Mouse (Mus musculus) CD4-positive, CD25-positive, alpha-beta regulatory T cell, adult 4 months (primary cell): Measurements from ENCODE around the gene Sun2. TPM values are rescaled to one million over a fixed set of nuclear protein-coding genes. Genes with fewer than 3 reads are reported as not detected.

Experiments used
- ATAC-seq: one replicate; pipeline ENCODE4 v1.8.0; 2017
- polyA plus RNA-seq, 2 experiments: library from polyadenylated mRNA; unstranded; fragments of 100-300 nt; shearing (Covaris generic); gene quantifications; one replicate each; pipeline ENCODE4 v1.2.1; 2017

Gene Sun2
- 10 to 100 TPM; 12.8 to 20.2 TPM for polyA plus RNA-seq

- ATAC-seq: peak; percentile 61
Measured at GRCm38 (mm10) chr15:79741921-79742705, at the start of gene Sun2. Gene Sun2 (minus strand): TSS chr15:79742536.

GRCm38 (mm10) chr15:79791502-79791901, 49.2 kb upstream of the Sun2 start:
- no peak for ATAC-seq

GRCm38 (mm10) chr15:79790905-79791304, 48.6 kb upstream of the Sun2 start:
- ATAC-seq: no peak

- ATAC-seq: no peak
Measured at GRCm38 (mm10) chr15:79790111-79790510, 47.8 kb upstream of the Sun2 start.

- no peak for ATAC-seq
Measured at GRCm38 (mm10) chr15:79787815-79788214, 45.5 kb upstream of the Sun2 start.

DNA sequence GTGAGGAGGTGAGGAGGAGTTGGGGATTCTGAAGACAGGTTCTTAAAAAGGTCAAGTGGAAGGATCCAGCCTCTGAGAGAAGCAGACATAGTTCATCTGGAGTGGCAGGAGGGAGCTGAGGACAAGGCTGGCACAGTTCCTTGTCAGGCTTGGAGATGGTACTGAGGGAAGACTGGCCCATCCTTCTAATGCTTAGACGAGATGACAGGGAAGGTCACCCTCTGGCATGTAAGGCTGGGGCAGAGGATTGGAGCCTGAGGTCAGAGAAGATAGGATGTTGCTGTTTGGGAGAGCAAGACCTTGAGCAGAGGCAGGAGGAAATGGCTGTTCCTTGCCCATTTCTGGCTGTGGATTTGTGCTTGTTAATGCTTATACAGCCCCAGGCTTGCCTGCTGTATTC, 42.7 kb upstream of the Sun2 start:
- no peak for ATAC-seq

DNA sequence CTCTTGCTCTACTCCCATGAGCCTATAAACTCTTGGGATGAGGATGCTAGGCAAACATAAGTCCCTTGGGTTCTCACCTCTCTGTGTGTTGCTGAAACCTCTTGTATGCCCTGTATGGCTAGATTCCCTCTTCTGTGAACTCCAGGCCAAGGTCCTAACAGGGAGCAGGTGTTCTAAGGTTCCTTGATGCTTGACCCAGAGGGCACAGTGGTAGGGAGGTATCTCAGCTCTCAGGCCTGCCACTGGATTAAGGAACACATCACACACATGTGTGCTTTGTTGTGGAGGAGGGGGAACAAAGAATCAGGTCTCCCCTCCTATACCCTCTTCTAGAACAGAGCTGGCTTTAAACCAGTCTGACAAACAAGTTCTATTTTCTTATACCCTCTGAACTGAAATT, 35.4 kb upstream of the Sun2 start, which contains the start of gene Dnal4:
Gene Dnal4 (minus strand): TSS at position 101 of the 400 bp plus-strand sequence.
- no peak for ATAC-seq

GRCm38 (mm10) chr15:79775662-79776061, 33.3 kb upstream of the Sun2 start:
- ATAC-seq: no peak

DNA sequence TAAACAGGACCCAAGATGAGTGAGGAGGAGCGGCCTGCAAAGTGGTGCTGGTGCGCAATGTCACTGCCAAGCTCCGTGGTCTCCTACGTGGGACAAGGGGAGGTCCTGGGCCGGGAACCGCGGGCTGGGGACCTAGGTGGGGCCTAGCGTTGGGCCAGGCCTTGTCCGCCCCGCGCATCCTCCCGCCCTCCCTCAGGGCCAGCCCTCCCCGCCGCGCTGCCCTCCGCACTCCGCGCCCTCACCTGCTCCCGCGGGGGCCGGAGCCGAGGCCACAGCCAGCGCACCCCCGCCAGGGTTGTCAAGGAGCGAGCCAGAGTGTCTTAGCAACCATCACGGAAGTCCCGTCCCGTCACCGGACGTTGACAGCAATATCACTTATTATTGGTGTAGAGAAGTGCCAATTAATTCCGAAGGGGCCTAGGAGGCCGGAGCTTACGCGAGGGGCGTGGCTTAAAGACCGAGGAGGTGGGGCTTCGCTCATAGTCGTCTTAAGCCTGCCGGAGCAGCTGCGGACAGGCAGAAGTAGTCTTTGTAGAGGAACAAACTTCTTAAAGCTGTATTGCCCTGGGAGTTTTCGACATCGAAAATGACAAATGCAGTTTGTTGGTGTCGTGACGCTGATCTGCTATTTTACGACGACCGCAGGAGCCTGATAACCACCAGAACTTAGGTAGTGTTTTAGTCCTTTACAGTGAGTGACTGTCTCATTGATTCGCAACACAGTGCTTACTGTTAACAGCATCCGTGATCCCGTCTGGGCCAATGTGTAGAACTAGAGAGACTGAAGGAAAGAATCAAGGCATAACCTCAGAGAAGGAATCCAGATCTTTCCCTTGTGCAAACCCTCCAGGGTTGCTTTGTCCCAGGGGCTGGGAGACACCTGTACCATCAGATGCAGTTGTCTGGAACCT, 32.0 kb upstream of the Sun2 start:
- ATAC-seq: peak; percentile 99

GRCm38 (mm10) chr15:79770629-79771240, 28.4 kb upstream of the Sun2 start:
- no peak for ATAC-seq

DNA sequence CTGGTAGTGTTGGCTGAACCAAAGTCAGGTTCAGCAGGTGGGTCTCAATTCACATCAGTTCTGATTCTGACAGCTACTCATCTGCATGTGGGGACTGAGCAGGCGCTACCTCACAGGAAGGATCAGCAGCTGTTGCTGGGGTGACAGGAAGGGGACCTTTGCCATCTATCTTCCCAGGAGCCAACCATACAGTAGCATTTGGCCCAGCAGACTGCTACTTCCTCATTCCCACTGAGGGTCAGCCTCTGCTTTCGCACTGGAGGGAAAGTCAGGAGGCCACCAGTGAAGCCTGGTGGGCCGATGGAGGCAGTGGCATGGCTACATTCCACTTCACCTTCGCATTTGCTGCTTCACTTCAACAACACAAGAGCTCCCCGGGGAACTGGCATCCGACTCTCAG, 26.0 kb upstream of the Sun2 start:
- no peak for ATAC-seq

DNA sequence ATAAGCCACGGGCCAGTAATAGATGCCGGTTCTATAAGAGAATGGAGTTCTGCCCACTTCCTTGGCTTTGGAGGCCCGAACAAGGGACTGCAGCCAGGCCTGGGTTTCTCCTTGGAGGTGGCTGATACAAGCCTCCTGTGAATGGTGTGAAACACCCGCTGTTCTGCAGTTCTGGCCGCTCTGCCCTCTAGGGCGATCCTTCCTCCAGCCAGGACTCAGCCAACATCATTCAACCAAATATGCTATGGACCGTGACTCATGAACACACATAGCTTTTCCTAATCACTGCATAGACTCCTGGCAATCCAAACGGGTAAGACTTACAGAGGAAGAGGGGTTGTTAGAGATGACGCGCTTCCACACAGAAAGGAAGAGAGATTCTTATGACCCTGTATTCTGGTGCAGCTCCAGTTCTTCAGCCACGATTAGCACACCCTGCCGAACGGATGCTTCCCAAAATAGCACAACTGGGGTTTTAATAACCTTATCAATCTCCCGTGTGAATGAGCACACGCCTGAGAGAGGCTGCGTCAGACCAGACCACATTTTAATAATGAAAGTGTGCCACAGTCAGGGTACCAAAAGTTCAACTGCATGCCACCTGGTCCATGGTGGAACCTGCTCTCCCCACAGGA, 25.1 kb upstream of the Sun2 start:
- no peak for ATAC-seq

DNA sequence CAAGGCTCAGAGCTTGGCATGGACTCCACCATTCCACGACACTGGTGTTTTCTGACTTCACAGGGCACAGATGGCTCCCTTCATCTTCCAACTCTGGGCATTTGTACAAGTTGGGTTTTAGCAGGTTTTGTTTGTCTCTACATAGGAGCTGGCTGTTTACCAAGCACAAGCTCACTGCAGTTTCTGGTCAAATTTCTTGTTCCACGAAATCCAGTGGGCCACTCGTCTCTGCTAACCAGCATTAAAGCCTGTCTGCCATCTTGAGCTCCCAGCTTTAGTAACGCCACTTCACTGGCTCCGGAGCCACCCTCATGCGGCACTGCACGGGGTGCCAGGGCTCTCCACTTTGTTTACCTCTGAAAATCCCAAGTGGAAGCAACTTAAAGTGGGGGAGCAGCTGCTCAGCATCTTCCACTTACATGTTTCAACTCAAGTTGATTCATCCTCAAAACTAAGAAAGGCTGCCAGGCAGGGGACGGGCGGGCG, 24.3 kb upstream of the Sun2 start:
- ATAC-seq: no peak

DNA sequence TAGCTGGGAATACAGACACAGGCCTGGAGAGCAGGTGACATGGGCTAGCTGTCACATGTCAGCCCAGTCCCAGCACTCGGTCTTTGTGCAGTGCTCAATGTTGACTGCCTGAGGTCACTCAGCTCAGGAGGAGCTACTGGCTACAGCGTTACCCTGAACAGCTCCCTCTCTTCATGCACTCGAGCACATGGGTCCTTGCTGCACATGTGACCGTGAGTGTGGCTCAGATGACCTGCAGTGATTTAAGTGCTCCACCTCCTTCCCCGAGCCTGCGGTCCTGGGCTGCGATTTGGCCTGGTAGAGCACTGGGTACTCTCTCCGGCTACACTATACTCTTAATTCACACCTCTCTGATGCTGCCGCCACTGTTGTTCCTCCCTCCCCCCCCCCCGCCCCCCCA, 23.8 kb upstream of the Sun2 start:
- ATAC-seq: no peak

DNA sequence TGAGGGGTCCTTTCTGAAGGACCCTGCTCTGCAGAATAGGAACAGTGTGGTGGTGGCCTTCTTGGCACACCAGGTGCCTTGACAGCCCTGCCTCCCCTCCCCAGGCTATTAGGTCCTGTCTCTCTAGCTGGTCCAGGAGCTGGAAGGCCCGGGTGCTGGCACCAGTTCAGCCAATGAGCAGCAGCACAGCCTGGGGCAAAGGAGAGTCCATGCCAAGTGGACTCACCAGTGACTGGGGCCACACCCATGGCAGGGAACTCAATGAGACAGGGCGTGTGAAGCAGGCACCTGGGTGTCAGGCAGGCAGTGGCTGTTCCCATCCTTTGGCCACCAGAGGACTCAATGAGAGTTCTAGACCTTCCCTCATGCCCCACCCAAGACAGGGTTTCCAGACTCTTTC, 23.0 kb upstream of the Sun2 start:
- ATAC-seq: no peak

DNA sequence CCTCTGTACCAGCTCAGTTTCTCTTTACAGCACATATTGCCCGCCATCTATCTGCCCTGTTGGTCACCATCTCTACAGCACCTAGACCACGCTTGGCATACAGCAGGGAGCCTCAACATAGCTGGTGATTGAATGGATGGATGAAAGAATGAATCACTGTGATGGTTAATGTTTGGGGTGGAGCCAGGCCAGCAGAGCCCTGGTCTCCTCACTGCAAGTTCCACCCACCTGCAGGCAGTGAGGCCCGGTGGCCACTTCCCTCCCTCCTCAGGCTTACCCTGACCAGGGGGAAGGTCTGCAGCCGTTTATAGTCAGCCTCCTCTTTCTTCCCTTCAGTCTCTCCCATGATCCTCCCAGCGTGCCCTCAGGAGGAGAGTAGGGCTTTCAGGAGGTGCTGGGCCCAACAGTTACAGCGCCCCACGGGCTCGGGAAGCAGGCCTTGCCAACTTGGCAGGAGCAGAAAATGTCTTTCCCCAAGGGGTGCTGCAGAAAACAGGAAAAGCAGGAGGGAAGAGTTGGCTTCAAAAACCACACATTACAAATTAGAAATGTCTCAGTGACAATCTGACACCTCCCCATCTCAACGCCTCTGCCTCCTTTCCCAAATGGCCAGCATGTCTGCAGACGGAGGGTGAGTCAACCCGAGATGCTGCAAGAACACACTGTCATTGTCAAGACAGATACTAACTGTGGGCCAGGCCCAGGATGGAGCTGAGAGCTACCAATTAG, 22.4 kb upstream of the Sun2 start:
- no peak for ATAC-seq

GRCm38 (mm10) chr15:79763601-79764246, 21.4 kb upstream of the Sun2 start:
- no peak for ATAC-seq

DNA sequence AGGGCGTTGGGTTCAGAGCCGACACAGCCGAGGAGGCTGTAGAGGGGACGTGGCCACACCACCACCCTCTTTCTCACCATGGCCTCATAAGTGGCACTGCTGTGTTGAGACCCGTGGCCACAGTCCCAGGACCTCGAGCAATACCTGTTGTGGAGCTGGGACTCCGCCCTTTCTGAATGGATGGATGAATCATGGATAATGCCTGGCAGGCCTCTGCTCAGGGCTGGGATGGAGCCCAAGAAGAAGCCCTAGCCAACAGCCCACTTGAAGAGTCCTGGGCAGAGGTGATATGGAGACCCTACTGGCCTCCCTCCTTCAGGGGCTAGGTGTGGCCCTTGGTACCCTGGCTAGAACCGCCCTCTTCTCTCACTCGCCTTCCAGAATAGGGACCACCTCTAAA, 20.7 kb upstream of the Sun2 start:
- no peak for ATAC-seq

DNA sequence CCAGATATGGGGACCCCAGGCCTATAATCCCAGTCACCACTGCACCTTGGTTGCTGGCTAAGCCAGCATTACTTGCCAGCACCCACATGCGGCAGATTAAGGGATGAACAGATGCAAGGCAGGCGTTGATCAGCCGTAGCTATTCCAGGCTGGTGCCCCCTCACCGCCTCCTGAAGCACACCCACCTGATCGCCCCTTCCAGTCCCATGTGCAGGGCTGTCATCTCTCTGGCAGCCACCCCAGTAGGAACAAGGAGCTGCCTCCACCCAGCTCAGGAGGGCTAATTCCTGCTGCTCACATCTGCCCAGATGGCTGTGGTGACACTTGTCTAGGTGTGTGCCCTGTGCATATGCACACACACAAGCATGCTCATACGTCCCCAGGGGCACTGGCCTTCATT, 18.6 kb upstream of the Sun2 start:
- no peak for ATAC-seq

DNA sequence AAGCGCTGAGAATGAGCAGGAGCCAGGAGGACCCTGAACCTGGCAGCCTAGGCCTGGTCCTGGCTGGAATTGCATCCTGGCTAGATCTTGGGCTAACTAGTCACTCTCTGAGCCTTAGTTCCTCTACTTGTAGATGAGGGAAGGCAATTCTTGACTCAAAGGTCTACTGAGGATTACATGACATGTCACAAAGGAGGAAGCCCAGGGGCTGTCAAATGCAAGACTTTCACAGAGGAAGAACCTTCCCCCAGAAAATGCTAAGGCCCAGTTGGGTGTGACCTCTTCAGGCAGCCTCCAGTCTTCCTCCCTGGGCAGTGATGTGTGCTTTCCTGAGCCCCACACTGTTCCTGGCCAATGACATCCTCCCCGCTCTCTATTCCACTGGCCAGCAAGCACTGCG, 14.8 kb upstream of the Sun2 start:
- ATAC-seq: no peak

- ATAC-seq: no peak
Measured at GRCm38 (mm10) chr15:79755977-79756625, 13.8 kb upstream of the Sun2 start.
